Mouse (Mus musculus): ENCODE measurements around the gene S100a1.

DNA sequence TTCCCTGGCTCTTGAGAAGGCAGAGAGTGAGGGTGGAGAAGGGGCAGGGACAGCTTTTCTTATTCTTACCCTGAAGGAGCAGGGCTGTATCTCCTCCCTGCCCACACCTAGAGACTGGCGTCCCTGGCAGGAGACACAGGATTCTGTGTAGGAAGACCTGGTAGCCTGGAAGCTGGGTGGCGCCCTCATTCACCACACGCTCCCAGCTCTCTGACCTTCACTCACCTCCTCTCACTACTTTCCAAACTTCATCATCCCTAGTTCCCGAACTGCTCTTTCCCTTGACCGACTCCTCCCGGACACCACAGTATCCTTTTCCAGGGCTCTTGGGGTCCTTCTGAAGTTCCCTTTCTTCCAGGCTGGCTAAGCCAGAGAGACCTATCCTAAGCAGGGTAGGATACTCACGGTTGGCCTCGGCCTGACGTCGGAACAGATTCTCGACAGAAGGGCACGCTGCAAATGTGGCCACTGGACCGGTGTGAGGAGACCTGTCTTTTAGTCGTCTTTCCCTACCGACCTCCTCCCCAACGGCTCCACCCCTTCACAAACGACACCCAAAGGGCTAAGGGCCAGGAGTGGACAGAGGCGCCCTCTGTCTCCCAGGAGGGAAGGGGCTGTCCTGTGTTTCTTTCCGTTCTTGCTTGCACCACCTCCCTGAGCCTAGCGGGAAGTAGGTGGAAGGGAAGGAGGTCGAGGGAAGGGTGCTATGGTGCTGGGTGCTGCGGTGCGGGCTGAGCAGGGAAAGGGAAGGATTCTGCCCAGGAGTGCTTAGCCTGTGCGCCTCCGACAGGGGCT, at the start of gene S100a1, which contains the start of gene S100a13:
- TF ChIP-seq CTCF (IDR thresholded peaks at IDR 0.05) (peak; percentile 52), POLR2A (IDR thresholded peaks at IDR 0.05; ENCODE audit: insufficient read depth, low read depth, low read length) (peak; percentile 96)
